Mouse (Mus musculus) kidney, embryonic 16.5 days (tissue): ENCODE measurements at regions not wholly inside any gene's neighbourhood (a gene's known extent, or its start where the extent isn't known, plus 50 kb on each side); places are given as distances from the start of the nearest gene placed in this dataset.

Experiments used
- ATAC-seq: fragments of 200-750 bp; cut with Nextera tagmentation; 2 replicates; pipeline ENCODE4 v1.8.0; 2017; ENCODE audit warnings: moderate TSS enrichment; ENCODE audit not compliant: low FRiP score, low TSS enrichment
- H3K27ac ChIP-seq: fragments of 300-500 bp; sonication (generic); 2 replicates; pipeline ENCODE4 v1.5.1; 2014; ENCODE audit warnings: low read length
- H3K27me3 ChIP-seq: fragments of 300-500 bp; sonication (generic); 2 replicates; pipeline ENCODE4 v1.6.1; 2014; ENCODE audit warnings: low read length, control low read depth, mixed read lengths; ENCODE audit not compliant: insufficient read depth
- H3K36me3 ChIP-seq: fragments of 300-500 bp; sonication (generic); 2 replicates; pipeline ENCODE4 v1.6.1; 2014; ENCODE audit warnings: low read length, control low read depth, mixed read lengths; ENCODE audit not compliant: insufficient read depth
- H3K4me1 ChIP-seq: fragments of 300-500 bp; sonication (generic); 2 replicates; pipeline ENCODE4 v1.6.1; 2014; ENCODE audit warnings: low read length, control low read depth, mixed read lengths; ENCODE audit not compliant: insufficient read depth
- H3K4me2 ChIP-seq: fragments of 300-500 bp; sonication (generic); replicated peaks from 2 replicates; pipeline ENCODE4 v1.6.1; 2014; ENCODE audit warnings: low read depth, low read length
- H3K4me3 ChIP-seq: fragments of 300-500 bp; sonication (generic); 2 replicates; pipeline ENCODE4 v1.5.1; 2014; ENCODE audit warnings: mild to moderate bottlenecking, low read length
- H3K9ac ChIP-seq: fragments of 300-500 bp; sonication (generic); replicated peaks from 2 replicates; pipeline ENCODE4 v1.6.1; 2014; ENCODE audit warnings: low read length
- H3K9me3 ChIP-seq: fragments of 300-500 bp; sonication (generic); 2 replicates; pipeline ENCODE4 v1.6.1; 2016; ENCODE audit warnings: low read length, control low read depth
- WGBS: fragments of 180-500 bp; shearing (Covaris S2); extraction: QIAGEN DNeasy Blood & Tissue Kit; methylation state at CpG from one replicate; pipeline ENCODE4 v1.1.7; 2014; 5-methylcytosine and 5-hydroxymethylcytosine counted together

DNA sequence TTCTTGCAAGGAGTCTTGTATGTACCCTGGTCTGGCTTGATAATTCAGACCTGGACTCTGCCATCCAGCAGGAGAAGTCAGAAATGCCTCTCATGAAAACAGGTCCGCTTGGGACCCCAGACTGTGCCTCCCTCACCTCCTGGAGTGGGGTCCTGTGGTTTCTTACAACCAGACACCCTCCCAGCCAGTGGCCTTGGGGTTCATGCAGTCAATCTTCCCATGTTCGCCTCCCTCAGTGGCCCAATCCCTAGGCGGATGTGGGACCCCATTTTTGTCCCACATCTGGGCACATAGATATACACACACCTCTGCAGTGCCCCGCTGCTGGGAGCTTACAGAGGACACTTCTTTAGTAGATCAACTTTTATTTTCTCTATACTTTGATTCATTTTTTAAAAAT is 217.7 kb downstream of the Lrfn2 start:
- no peaks in the 10 kb centered on the region for H3K4me1 ChIP-seq
- H3K9me3 ChIP-seq: no peaks in the 10 kb centered on the region
- ATAC-seq: no peak
- no peak overlapping the region for H3K27ac ChIP-seq
- no peaks in the 10 kb centered on the region for H3K27me3 ChIP-seq
- H3K36me3 ChIP-seq: no peaks in the 10 kb centered on the region
- H3K4me3 ChIP-seq: no peak overlapping the region
- 82% methylated on average over 4 of the region's 4 CpGs for WGBS
- H3K9ac ChIP-seq: no peak overlapping the region
- no peak overlapping the region for H3K4me2 ChIP-seq

DNA sequence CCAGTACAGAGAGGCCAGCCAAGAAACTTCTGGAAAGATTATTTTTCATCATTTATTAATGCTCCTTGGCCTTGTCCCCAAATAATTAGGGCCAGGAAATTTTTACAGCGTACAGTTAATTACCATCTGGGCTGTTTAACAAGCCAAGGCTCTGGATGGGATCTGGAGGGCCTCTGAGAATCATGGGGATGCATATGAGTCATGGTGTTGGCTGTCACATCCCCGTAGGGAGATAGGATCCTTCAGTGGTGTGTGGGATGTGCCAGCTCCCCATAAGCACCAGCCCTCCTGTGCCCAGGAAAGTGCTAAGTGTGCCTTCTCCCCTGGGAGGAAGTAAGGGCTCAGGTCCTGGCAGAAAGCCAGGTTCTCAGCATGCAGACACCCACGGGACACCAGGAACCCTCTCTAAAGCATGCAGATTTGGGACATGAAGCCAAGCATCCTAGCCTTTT is 218.8 kb downstream of the Lrfn2 start:
- WGBS: 44% methylated on average over 3 of the region's 3 CpGs

DNA sequence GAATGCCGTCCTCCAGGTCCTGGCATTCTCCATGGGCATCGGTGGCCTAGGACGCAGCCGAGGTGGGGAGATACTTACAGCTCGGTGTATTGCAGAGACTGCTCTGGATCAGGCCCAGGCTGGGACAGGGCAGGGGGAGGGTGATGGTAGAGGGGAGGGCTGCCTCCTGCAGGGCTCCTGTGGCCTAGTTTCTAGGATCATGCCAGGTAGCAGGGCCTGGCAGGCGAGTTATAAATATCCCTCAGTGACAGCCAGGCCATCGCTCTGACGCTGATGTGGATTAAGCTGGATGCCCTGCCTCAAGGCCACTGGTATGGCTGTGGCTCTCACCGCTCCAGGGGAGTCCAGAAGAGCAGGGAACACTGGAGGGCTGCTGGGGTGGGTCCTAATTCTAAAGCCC is 221.8 kb downstream of the Lrfn2 start:
- no peaks in the 10 kb centered on the region for H3K4me1 ChIP-seq
- H3K9me3 ChIP-seq: no peaks in the 10 kb centered on the region
- ATAC-seq: no peak
- 83% methylated on average over 9 of the region's 9 CpGs for WGBS
- no peak overlapping the region for H3K27ac ChIP-seq
- no peaks in the 10 kb centered on the region for H3K27me3 ChIP-seq
- H3K4me3 ChIP-seq: no peak overlapping the region
- H3K9ac ChIP-seq: no peak overlapping the region
- no peaks in the 10 kb centered on the region for H3K36me3 ChIP-seq
- no peak overlapping the region for H3K4me2 ChIP-seq

More for the DNA sequence above, 218.8 kb downstream of the Lrfn2 start:
- no peaks in the 10 kb centered on the region for H3K9me3 ChIP-seq
- H3K27me3 ChIP-seq: no peaks in the 10 kb centered on the region
- H3K4me2 ChIP-seq: no peak overlapping the region
- H3K27ac ChIP-seq: no peak overlapping the region
- H3K9ac ChIP-seq: no peak overlapping the region
- H3K36me3 ChIP-seq: no peaks in the 10 kb centered on the region
- H3K4me1 ChIP-seq: no peaks in the 10 kb centered on the region
- ATAC-seq: peak; percentile 42; the same call in 1 of the 2 replicates
- H3K4me3 ChIP-seq: no peak overlapping the region

DNA sequence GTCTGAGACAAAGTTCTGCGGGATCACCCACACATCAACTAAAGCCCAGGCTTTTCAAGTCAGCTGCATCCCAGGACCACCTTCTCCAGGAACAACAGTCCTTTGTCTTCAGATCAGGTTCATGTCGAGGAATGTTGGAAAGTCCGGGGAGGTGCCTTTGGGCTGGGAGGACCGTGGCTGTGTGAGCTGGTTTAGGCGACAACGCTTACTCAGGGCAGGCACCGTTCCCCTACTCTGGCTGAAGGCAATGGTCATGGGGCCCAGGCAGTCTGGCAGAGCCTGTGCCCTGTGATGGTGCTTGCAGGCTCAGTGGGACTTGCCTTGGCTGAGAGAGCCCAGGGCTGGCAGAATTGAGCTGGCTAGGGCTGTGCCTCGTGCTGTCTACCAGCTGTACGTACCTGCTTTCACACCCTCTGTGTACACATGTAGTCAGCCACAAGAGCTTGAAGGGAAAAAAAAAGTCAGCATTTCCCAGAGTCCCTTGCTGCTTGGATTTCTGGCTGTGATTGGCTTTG is 222.9 kb downstream of the Lrfn2 start:
- H3K9ac ChIP-seq: no peak overlapping the region
- ATAC-seq: no peak
- no peaks in the 10 kb centered on the region for H3K9me3 ChIP-seq
- H3K36me3 ChIP-seq: no peaks in the 10 kb centered on the region
- H3K27ac ChIP-seq: no peak overlapping the region
- H3K4me3 ChIP-seq: no peak overlapping the region
- H3K4me2 ChIP-seq: no peak overlapping the region
- H3K27me3 ChIP-seq: no peaks in the 10 kb centered on the region
- H3K4me1 ChIP-seq: no peaks in the 10 kb centered on the region
- WGBS: 73% methylated on average over 9 of the region's 9 CpGs

DNA sequence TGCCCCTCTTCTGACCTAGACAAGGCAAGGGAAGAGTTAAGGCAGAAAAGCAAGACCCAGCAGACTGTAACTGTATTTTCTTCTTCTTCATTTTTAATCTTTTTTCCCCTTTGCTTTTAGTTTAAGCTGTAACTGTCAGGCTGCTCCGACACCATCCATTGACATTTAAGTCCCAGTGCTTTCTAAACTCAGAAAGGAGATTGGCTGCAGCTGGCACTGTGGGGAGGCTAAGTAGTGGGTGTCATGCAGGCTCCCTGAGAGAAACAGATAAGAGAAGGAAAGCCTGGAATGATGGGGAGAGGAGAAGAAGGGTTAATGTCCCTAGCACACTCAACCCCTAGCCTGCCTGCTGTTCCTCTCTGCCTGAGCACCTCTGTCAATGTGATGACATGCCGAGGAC is 225.4 kb downstream of the Lrfn2 start:
- WGBS: 63% methylated on average over 2 of the region's 2 CpGs
- no peaks in the 10 kb centered on the region for H3K4me1 ChIP-seq
- no peak for ATAC-seq
- H3K4me3 ChIP-seq: no peak overlapping the region
- no peaks in the 10 kb centered on the region for H3K9me3 ChIP-seq
- H3K36me3 ChIP-seq: no peaks in the 10 kb centered on the region
- no peak overlapping the region for H3K9ac ChIP-seq
- H3K27ac ChIP-seq: no peak overlapping the region
- H3K4me2 ChIP-seq: no peak overlapping the region
- H3K27me3 ChIP-seq: no peaks in the 10 kb centered on the region

DNA sequence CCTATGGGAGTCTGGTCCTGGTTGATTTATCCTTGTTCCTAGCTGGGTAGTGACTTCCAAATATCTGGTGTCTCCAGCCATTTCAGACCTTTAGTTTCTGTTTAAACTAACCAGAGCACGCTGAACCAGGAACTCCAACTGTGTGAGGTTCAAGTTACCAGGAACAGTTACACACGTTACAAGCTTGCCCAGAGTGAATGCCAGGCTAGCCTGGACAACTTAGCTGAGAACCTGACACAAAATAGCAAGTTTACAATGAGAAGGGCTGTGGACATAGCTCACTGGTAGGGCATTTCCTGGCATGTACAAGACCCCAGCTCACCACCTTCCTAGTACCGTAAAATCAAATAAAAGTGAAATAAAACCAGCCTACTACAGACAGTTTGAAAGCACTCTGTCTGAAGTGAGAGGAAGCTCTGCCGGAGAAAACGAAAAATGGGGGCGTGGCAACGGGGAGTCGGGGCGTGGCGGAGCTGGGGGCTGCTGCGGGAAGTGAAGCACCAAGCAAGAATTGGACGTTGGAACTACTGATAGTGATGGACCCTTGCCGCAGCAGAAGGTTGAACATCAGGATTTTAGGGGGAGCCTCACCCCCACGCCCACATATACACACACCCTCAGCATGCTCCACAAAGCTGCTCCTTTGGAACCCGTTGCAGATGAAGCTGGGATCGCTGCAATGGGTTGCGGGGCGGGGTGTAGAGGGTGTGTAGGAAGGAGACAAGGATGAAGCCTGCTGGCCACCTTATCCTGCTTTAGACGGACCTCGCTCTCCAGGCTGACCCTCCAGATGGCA is 239.3 kb downstream of the Lrfn2 start:
- peak; percentile 54; the same call in 1 of the 2 replicates for ATAC-seq

DNA sequence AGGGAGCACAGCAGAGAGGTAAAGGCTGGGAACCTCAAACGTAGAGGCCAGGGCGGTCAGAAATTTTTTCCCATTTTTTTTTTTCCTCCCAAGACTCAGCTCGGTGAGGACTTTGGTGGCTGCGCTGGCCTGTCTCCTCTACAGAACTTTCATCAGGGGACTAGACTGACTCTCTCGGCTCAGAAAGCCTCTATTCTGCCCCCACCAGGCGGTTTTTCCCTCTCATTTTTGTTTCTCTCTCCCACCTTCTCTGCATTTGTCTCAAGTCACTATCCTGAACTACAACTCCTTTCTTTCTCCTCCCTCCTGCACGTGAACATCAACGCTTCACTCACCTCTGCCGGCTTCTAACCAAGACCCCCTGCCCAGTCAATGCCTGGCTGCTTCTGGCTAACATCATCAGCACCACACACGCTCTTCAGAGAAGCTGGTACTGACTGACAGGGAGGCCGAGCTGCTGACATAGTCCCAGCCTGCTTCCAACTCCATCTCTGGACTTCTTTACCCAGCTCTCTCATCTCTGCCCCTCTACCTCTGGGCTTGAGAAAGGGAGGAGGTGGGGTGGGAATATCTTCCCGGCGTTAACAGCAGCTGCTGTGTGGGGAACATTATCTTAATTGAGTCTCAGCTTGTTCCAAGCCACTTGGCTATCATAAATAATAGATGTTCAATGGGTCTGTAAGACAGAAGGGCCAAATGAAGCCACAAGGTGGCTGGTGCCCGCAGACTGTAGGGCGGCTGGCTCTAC is 240.0 kb downstream of the Lrfn2 start:
- H3K27ac ChIP-seq: no peak overlapping the region
- H3K4me2 ChIP-seq: peak overlapping the region; percentile 65
- peak; percentile 15; the same call in 1 of the 2 replicates for ATAC-seq

More for the DNA sequence above, 239.3 kb downstream of the Lrfn2 start:
- Histone ChIP-seq H3K4me3 (peak overlapping the region; percentile 46), H3K9me3 (no peaks in the 10 kb centered on the region), H3K4me1 (peaks cover 12% of the 10 kb centered on the region; the same call in 1 of the 2 replicates), H3K36me3 (no peaks in the 10 kb centered on the region), H3K27ac (no peak overlapping the region), H3K9ac (peak overlapping the region; percentile 29; the same call in 1 of the 2 replicates), H3K4me2 (peak overlapping the region; percentile 65), H3K27me3 (peaks cover 14% of the 10 kb centered on the region; the same call in 1 of the 2 replicates)
- 4% methylated on average over 20 of the region's 20 CpGs for WGBS

DNA sequence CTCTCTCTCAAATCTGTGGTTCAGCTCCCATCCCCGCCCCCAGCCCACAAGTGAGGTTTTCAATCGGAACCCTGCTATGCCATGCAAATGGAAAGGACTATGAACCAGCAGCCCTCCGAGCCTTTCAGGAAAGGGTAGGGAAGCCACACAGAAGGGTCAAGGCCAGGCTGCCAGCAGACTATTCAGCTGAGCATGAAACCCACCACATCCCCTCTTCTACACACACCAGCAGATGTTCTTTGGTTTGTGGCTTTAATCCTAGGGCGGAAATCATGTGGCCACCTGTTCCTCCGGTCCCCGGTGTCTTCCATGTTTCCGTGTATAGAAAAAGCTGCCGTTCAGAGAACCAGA is 240.6 kb downstream of the Lrfn2 start:
- Histone ChIP-seq H3K9me3 (no peaks in the 10 kb centered on the region), H3K27ac (no peak overlapping the region), H3K4me3 (no peak overlapping the region), H3K36me3 (no peaks in the 10 kb centered on the region), H3K27me3 (peaks cover 14% of the 10 kb centered on the region; the same call in 1 of the 2 replicates), H3K9ac (no peak overlapping the region), H3K4me1 (peaks cover 12% of the 10 kb centered on the region; the same call in 1 of the 2 replicates), H3K4me2 (no peak overlapping the region)
- ATAC-seq: no peak
- 68% methylated on average over 8 of the region's 8 CpGs for WGBS

More for the DNA sequence above, 240.0 kb downstream of the Lrfn2 start:
- peaks cover 12% of the 10 kb centered on the region; the same call in 1 of the 2 replicates for H3K4me1 ChIP-seq
- peak overlapping the region; percentile 46 for H3K4me3 ChIP-seq
- peak overlapping the region; percentile 29; the same call in 1 of the 2 replicates for H3K9ac ChIP-seq
- no peaks in the 10 kb centered on the region for H3K9me3 ChIP-seq
- no peaks in the 10 kb centered on the region for H3K36me3 ChIP-seq
- 12% methylated on average over 15 of the region's 15 CpGs for WGBS
- H3K27me3 ChIP-seq: peaks cover 14% of the 10 kb centered on the region; the same call in 1 of the 2 replicates

DNA sequence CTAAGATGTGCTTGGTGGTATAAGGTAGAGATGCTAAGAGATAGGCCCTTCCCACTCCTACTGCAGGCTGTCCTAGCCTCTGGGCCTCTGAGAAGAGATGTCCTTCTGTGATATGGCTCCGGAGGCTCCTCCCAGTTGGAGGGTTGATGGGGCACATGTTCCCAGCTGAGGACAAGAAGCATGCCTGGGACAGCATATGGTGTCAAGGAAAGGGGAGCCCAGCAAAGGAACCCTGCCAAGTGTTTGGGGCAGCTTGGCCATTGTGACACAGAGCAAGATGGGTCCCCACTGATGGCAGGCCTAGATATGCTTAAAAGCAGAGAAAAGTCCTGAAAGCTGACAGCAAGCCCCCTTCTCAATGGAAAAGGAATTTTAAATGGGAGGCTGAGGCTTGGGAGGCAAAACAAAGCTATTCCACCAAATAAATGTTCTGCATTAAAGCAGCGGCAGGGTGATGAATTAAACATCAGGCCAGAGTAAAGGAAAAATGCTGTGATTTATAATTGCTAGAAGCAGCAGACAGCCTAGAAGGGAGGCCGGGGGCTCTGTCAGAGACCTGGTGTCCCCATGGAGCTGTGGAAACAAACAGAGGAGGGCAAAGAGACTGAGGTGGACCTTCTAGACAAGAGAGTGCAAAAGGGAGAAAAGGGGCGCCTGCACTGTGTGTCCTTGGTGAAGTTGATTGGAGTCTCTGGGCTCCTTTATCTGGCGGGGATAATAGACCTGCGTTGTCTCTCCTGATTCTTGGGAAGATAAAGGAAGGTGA is 246.0 kb downstream of the Lrfn2 start:
- 65% methylated on average over 6 of the region's 6 CpGs for whole genome bisulfite sequencing
- H3K4me2 ChIP-seq: no peak overlapping the region
- H3K36me3 ChIP-seq: no peaks in the 10 kb centered on the region
- no peak overlapping the region for H3K27ac ChIP-seq
- no peak for ATAC-seq
- H3K27me3 ChIP-seq: peaks cover 13% of the 10 kb centered on the region; the same call in 1 of the 2 replicates
- no peak overlapping the region for H3K9ac ChIP-seq
- H3K4me3 ChIP-seq: no peak overlapping the region
- no peaks in the 10 kb centered on the region for H3K4me1 ChIP-seq
- H3K9me3 ChIP-seq: no peaks in the 10 kb centered on the region
